Mouse (Mus musculus): ENCODE results near the gene Olfr609.
"Not testable (repeated sequence)": the region's sequence is repeated elsewhere in the genome, so short reads cannot be mapped to it uniquely, and the experiment has no call there.

Gene Olfr609

GRCm38 (mm10) chr7:103497962-103498361 is at the start of gene Olfr609:
Gene Olfr609, minus strand, starts transcription at chr7:103498062.
- DNase-seq (ENCODE audit: low spot score in 2 of 2): no peak

GRCm38 (mm10) chr7:103542617-103543016 is 44.8 kb upstream of the Olfr609 start, which contains the start of gene Olfr612:
Gene Olfr612, minus strand, starts transcription at chr7:103542717.
- DNase-seq (ENCODE audit: low spot score in 2 of 2): not testable (repeated sequence)

DNA sequence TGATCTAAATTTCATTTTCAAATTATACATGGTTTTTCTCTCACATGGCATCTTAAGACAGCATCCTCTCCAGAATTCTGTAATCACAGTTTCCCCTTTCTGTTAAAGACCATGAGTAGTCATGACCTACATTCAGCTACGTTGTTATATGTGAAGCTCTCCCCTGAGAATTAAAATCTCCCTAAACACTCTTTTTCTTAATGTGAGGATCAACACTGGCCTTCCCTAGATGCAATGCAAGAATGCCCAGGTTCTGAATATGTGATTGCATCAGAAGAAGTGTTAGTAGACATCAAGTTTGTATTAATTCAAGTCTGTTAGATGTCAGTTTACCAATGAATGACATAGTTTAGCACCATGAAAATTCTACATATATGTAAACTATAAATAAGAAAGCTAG is 22.9 kb upstream of the Olfr609 start, which contains the start of gene Olfr611:
Gene Olfr611, minus strand, starts transcription at position 101 of the 400 bp plus-strand sequence.
- not testable (repeated sequence) for DNase-seq (ENCODE audit: low spot score in 2 of 2)

- no peak for DNase-seq (ENCODE audit: low spot score in 2 of 2)
Measured at GRCm38 (mm10) chr7:103512022-103512421, 14.2 kb upstream of the Olfr609 start, which contains the start of gene Olfr610. Gene Olfr610, minus strand, starts transcription at chr7:103512122.

DNA sequence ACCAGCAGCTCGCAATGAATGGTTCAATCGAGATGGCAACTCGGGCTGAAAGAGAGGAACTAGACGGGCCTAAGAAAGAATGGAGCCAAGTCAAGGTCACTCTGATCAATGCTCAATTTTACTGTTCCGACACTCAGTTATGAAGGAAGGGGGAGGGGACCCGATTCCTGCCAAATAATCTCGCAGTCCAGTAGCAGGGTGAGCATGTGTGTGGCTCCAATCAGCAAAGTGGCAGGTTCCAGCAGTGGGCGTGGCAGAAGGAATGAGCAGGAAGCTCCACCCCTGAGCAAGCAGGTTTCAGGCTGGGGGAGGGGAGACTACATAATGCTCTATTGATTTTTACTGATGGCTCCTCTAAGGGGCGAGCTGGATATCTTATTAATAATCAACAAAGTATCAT is 20.8 kb downstream of the Olfr609 start:
- DNase-seq (ENCODE audit: low spot score in 2 of 2): not testable (repeated sequence)

DNA sequence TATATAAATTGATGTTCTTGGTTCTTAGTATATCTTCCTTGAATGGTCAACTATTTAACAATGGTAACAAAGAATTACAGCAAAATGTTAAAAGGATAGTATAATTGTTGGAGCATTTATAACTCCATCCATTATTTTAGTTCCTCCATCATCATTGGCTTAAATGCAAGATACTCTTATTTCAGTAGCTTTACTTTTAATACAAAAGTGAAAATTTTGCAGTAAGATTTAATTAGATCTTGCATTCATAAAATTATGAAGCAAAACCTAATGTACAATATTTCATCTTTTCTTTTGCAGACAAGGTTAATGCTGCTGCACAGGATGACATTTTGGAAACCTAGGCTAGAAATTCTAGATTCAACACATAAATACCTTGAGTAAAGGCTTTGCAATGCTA is 28.3 kb downstream of the Olfr609 start, which contains the start of gene Olfr608:
Gene Olfr608, plus strand, starts transcription at position 301 of the 400 bp plus-strand sequence.
- DNase-seq (ENCODE audit: low spot score in 2 of 2): no peak

- no peak for DNase-seq (ENCODE audit: low spot score in 2 of 2)
Measured at GRCm38 (mm10) chr7:103460590-103460989, 37.3 kb downstream of the Olfr609 start.

- no peak for DNase-seq (ENCODE audit: low spot score in 2 of 2)
Measured at GRCm38 (mm10) chr7:103448746-103449145, 49.1 kb downstream of the Olfr609 start, which contains the start of gene Olfr606. Gene Olfr606, plus strand, starts transcription at chr7:103449046.

DNA sequence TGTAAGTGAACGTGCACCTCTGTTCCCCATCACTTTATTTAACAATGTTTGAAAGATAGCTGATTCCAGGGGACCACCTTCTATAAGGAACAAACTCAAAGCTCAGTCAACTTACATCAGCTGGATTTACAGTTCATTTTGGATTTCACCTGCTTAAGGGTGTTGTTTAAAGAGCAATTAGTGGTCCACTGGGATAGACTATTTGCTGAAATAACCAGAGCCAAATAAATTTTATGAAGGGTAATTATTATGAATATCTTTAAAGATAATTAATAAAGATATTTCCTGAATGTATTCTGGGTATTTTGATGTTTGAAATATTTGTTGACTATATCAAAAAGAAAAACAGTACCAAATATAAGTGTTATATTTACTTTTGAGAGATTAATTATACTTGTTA is 52.5 kb downstream of the Olfr609 start, which contains the start of gene Olfr605:
Gene Olfr605, minus strand, starts transcription at position 101 of the 400 bp plus-strand sequence.
- no peak for DNase-seq (ENCODE audit: low spot score in 2 of 2)

Data from right cerebral cortex, postnatal 10 days (tissue).